Mouse (Mus musculus): ENCODE results near the gene Rffl.
"Not testable (repeated sequence)": the region's sequence is repeated elsewhere in the genome, so short reads cannot be mapped to it uniquely, and the experiment has no call there.

Rffl gene

GRCm38 (mm10) chr11:82845415-82846078 lies 25.5 kb downstream of the Rffl start:
- no peak for DNase-seq (ENCODE audit: low read depth)

DNA sequence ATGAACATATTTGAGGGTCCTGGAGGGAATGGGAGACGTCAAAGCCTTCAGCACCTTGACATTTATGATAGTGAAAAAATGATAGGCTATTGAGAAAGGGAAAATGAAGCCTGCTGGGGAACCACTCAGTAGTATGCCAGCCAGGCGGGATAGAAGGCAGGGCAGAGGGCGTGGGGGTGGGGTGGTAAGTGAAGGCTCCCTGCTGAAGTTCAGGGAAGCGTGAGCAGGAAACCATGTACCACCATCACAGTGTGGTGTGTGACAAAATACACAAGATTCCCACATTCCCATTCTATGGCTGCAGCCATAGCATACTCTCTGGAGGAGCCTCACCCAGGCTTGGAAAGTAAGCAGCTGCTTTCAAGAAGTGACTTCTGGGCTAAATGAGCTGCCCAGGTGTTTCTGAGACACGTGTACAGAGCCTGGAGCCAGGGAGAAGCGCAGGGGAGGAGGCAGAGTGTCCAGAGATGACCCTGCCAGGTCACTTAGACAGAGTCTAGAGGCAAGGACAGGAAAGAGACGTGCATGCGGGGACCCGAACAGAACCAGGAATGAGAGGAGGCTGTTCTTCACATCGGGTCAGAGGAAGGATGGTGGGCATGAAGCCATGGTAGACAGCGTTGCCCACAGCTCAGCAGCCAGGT lies 26.1 kb downstream of the Rffl start:
- no peak for DNase-seq (ENCODE audit: low read depth)

DNA sequence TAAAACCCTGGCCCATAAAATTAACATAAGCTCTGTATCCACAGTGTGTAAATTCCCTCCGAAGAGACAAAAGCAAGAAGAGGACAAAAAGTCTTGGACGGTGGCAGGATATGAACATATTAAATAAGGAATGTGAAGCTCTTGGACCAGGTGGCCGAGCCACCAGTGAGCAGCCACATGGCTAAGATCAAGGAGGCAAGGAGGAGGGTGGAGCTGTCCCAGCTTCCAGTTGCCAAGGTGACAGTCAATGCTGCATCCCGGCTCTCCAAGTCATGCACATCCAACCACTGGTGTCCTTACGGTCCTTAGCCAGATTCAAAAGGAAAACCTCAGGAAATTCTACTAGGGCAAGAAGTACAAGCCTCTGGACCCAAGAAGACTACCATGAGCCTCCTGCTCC lies 32.5 kb downstream of the Rffl start:
- DNase-seq (ENCODE audit: low read depth) = no peak

DNA sequence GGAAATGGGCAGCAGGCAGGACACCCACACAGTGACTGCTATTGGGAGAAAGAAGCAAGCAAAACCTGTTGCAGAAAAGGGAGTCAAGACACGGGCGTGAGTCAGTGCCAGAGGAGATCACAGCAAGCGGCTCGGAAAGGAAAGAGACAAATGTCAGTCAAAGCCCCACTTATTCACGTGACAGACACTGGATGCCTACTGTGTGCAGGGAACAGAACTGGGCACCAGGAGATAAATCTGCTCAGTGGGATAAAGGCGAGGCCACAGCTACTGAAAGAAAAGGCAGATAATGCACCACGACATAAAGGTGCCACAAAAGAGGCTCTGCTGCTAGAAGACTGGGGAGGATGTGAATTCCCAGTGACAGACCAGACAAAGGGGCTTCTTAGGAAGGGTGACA lies 33.2 kb downstream of the Rffl start:
- DNase-seq (ENCODE audit: low read depth) = no peak

DNA sequence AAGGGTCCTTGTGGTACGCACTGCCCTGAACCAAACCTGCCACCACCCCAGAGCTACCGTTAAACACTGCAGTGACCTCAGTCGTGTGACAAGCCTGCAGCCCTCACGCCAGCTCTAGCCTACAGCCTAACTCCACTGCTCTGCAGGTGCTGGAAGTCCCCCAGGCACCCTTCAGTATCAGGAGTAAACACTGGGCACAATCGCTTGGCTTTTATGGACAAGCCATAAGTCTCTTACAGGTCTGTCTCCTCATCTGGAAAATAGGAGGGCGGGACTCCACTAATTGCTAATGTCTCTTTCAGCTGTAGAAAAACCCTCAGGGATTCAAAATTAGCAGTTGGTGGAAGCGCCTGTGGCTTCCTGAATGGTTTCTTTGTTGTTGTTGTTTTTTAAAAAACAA lies 33.8 kb downstream of the Rffl start:
- no peak for DNase-seq (ENCODE audit: low read depth)

DNA sequence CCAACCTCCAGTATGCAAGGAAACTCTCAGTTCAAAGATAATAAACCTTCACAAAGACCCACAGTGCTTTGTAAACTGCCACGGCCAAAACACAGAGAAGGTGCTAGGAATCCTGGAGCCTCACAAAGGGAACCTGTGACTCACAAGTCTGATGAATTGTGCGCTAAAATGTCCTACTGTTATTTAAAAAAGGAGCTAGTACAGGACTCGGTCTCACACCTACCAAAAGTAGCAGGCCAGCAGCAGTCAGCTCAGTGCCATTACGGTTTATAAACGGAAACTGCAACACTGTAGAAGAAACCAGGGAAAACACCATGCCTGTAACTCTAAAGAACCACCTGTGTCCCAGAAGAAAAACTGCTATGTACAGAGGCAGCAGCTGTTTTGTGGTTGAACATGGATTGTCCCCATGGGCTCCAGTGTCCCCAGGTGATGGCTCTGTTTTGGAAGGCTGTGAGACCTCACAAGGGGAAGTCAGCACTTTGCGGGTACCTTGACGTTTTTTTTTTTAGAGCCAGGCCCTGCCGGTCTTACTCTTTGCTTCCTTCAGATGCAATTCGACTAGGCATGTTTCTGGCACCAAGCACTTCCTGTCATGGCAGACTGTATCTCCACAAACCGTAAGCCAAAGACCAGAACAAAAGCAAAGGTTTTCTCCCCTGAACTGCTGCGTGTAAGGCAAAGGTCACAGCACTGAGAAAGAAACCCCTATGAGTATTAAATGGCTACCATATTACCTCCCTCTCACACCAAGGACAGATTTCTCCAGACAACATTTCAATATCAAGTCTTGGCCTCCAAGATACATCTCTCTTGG lies 35.2 kb downstream of the Rffl start:
- DNase-seq (ENCODE audit: low read depth) = no peak

GRCm38 (mm10) chr11:82834359-82834758 lies 36.7 kb downstream of the Rffl start:
- DNase-seq (ENCODE audit: low read depth) = not testable (repeated sequence)

DNA sequence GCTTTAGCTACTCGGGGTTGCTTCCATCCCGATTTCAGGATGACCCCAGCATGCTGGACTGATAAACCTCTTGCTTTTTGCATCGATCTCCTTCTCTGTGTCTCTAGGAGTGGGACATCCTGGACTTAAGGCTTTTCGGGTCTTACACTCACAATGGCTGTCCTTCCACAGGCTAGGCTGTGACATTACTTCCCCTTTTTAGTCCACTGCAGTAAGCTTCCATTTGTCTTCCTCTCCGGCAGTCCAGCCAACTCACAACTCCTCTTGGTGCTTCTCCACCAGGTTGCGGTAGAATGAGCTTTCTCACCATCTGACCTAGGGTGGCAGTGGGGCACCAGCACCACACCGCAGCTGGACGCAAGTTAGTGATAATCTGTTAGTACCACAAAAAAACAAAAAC lies 37.1 kb downstream of the Rffl start:
- no peak for DNase-seq (ENCODE audit: low read depth)

DNA sequence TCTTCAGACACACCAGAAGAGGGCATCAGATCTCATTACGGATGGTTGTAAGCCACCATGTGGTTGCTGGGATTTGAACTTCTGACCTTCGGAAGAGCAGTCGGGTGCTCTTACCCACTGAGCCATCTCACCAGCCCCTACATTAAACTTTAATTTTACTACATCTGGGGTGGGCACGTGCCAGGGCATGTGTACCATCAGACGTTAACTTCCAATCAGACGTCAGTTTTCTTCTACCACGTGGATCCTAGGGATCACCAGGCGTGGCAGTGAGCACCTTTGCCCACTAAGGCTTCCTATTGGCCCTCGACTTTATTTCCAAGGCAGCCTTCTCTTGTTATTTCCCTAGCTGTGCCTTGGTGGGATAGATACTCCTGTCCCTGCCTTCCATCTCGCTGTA lies 38.6 kb downstream of the Rffl start:
- DNase-seq (ENCODE audit: low read depth) = not testable (repeated sequence)

- no peak for DNase-seq (ENCODE audit: low read depth)
These were observed 39.8 kb downstream of the Rffl start for GRCm38 (mm10) chr11:82831008-82831893.

DNA sequence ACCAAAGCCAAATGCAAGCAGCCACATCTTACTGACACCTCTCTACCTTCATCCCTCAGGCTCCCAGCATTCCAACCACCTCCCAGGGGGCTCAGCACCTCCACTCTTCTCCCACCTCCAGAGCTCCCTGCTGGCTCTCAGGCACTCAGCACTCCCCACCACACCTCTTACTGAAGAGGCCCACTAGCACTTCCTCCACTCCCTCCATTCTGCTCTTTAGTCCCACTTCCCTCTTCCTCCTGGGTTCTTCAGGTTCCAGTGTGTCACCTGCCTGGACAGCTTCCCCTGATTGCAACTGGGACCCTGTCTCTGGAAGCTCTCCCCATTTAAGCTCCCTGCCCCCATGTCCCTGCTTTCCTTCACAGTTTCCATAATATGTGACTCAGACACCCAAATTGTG lies 44.2 kb downstream of the Rffl start:
- no peak for DNase-seq (ENCODE audit: low read depth)

DNA sequence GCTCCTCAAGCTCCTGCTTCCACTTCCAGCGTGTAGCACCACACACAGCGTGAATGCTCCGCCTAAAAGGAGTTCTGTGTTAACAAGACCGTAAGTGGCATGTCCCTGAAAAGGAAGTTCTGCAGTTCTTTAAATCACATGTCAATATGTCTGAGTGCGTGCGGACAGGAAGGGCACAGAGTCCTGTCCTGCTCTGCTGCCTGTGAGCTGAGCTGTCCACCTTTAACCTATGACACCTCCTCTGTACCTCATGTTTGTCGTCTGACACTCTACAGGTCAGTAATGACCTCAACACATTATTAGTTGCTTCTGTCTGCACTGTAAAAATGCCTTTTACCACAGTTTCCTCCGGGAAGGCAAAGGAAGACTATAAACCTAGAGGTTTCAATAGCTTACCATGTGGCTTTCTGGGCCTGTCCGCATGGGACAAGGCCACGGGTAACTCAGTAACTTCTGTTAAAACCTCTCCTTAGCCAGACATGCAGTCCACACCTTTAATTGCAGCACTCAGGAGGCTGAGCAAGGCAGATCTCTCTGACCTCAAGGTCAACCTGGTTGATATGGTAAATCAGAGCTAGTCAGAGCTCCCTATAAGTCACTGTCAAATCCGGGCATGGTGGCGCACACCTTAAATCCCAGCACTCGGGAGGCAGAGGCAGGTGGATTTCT lies 50.1 kb downstream of the Rffl start:
- DNase-seq (ENCODE audit: low read depth) = no peak

DNA sequence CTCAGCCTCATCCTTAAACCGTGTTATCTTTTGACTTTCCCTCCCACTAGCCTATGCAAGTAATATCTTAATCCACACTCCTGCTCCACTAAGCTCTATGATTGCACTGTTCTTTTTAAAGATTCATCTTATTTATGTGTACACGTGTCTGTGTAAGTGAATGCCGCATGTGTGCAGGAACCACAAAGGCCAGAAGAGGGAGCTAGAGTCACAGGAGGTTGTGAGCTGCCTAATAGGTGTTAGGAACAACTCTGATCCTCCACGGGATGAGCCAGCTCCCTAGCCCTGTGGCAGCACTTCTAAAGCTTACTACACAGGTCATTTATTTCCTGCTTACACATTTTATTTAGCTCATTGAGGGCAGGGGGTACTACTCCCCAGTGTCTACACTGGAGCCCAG lies 51.7 kb downstream of the Rffl start:
- DNase-seq (ENCODE audit: low read depth) = peak; percentile 55

DNA sequence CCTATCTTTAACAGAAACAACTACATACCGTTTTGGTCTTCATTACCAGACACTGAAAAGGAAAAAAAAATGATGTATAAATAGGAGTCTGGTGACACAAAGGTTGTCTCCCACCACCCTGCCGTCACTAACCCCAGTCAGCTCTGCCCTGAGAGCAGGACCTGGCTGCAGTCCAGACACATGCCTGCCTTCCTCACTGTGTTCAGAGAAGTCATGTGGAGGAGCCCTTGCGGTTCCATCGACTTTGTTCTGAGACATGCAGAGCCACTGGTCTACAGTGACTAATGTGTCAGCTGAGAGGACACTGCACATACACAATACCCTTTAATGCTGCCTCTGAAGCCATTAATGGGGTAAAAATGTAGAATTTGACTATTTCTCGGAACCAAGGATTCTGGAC lies 62.5 kb downstream of the Rffl start:
- DNase-seq (ENCODE audit: low read depth) = no peak

GRCm38 (mm10) chr11:82807370-82807769 lies 63.6 kb downstream of the Rffl start:
- DNase-seq (ENCODE audit: low read depth) = no peak

DNA sequence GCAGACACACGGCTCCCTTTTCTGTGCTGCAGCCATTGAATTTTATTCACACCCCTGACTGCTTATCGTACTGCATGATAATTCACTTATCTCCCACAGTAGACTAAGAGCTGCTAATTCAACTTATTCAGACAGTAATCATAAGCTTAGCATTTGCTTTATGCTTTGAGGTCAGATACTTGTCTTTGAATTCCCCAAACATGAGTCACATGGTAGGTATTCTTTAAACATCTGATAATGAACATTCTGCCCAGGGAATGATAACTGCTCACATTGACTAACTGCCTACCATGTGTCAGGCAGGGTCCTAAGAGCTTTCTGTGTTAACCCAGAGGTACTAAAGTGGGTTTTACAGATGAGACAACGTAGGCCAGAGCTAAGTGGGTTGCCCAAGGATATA lies 64.4 kb downstream of the Rffl start:
- no peak for DNase-seq (ENCODE audit: low read depth)

DNA sequence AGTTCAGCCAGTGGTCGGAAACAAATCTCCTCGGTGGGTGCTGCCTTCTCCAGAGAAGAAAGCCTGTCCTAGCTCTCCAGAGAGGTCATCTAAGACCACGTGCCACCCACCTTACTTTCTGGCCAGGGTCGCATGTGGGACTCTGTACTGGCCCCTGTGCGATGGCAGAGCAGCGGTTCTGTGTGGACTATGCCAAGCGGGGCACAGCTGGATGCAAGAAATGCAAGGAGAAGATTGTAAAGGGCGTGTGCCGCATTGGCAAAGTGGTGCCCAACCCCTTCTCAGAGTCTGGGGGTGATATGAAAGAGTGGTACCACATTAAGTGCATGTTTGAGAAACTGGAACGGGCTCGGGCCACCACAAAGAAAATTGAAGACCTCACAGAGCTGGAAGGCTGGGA lies 87.6 kb downstream of the Rffl start:
- DNase-seq (ENCODE audit: low read depth) = no peak

DNA sequence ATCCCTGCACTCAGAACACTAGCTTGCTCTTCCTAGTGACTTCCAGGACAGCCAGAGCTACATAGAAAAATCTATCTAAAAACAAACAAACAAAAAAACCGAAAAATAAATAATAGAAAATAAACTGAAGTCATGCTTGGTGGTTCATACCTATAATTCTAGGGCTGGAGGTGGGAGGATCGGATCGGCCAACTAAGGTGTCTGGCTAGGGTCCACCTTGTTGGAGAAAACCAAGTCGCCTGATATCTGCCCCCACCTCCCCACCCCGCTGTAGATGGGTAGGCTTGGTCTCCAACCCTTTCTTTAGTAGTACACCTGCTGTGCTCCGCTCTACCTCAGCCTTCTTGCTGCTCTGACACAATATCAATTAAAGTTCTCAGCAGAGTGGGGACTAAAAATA lies 88.8 kb downstream of the Rffl start:
- no peak for DNase-seq (ENCODE audit: low read depth)

GRCm38 (mm10) chr11:82780983-82781903 lies 89.8 kb downstream of the Rffl start, which contains the start of gene Lig3:
TSS of gene Lig3 (plus strand) at chr11:82781108.
- DNase-seq (ENCODE audit: low read depth) = peak; percentile 96

- peak; percentile 26 for DNase-seq (ENCODE audit: low read depth)
These were observed 90.9 kb downstream of the Rffl start for GRCm38 (mm10) chr11:82780134-82780533.

Data from naive thymus-derived CD4-positive, alpha-beta T cell, adult 2 months (primary cell).